Mouse (Mus musculus) limb, embryonic 15.5 days (tissue): ENCODE results near the gene Htra2. TPM values are rescaled to one million over a fixed set of nuclear protein-coding genes. Genes with fewer than 3 reads are reported as not detected.

Experiments
- ATAC-seq: fragments of 200-750 bp; cut with Nextera tagmentation; 2 replicates; pipeline ENCODE4 v1.8.0; 2017; ENCODE audit warnings: low read depth, moderate TSS enrichment; ENCODE audit not compliant: insufficient number of reproducible peaks, low FRiP score, low TSS enrichment
- H3K27ac ChIP-seq: fragments of 300-500 bp; sonication (generic); 2 replicates; pipeline ENCODE4 v1.5.1; 2015; ENCODE audit warnings: moderate library complexity, mild to moderate bottlenecking, inconsistent platforms
- H3K27me3 ChIP-seq: fragments of 300-500 bp; sonication (generic); 2 replicates; pipeline ENCODE4 v1.6.1; 2015; ENCODE audit warnings: inconsistent platforms
- H3K36me3 ChIP-seq: fragments of 300-500 bp; sonication (generic); 2 replicates; pipeline ENCODE4 v1.6.1; 2015; ENCODE audit warnings: inconsistent platforms
- H3K4me1 ChIP-seq: fragments of 300-500 bp; sonication (generic); 2 replicates; pipeline ENCODE4 v1.6.1; 2015; ENCODE audit warnings: inconsistent platforms
- H3K4me2 ChIP-seq: fragments of 300-500 bp; sonication (generic); 2 replicates; pipeline ENCODE4 v1.6.1; 2015; ENCODE audit warnings: mild to moderate bottlenecking, inconsistent platforms
- H3K4me3 ChIP-seq: fragments of 300-500 bp; sonication (generic); 2 replicates; pipeline ENCODE4 v1.5.1; 2015; ENCODE audit warnings: mild to moderate bottlenecking, inconsistent platforms
- H3K9ac ChIP-seq: fragments of 300-500 bp; sonication (generic); 2 replicates; pipeline ENCODE4 v1.6.1; 2015; ENCODE audit warnings: inconsistent platforms
- H3K9me3 ChIP-seq: fragments of 300-500 bp; sonication (generic); 2 replicates; pipeline ENCODE4 v1.6.1; 2016; ENCODE audit warnings: inconsistent platforms
- WGBS: fragments of 180-500 bp; shearing (Covaris S2); methylation state at CpG from one replicate; pipeline ENCODE4 v1.1.7; 2015; 5-methylcytosine and 5-hydroxymethylcytosine counted together
- polyA plus RNA-seq: library from polyadenylated mRNA; unstranded; fragments of >200 nt; fragmentation: Nextera tagmentation; extraction: Ambion mirVana; gene quantifications from 2 replicates; pipeline ENCODE4 v1.2.1, GENCODE M21; 2015

Htra2 gene
- polyA plus RNA-seq, 1 experiment from 2014 or later, result 64.6 TPM

DNA sequence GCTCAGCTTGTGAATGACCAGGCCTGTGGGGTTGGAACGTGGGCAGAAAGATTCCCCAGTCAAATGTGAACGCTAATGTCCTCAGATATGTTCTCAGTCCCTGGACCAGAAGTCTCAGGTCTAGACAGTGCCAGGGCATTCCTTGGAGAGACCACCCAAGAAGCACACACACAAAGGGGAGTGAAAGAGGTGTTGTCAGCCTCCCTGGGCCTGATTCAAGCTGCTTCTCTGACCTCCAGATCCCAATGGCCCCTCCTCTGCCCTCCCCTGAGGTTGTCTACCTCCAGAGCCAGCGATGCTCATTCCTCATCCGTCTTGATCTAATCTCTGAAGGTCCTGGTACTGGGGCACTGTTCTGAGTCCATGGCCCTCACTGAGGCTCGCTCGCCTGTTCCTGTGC lies 11.5 kb downstream of the Htra2 start:
- no peak overlapping the region for H3K27ac ChIP-seq
- peaks cover 4% of the 10 kb centered on the region for H3K4me1 ChIP-seq
- 67% methylated on average over 6 of the region's 6 CpGs for WGBS
- no peaks in the 10 kb centered on the region for H3K9me3 ChIP-seq
- H3K9ac ChIP-seq, result no peak overlapping the region
- no peaks in the 10 kb centered on the region for H3K27me3 ChIP-seq
- no peak; the same call in 1 of the 2 replicates for ATAC-seq
- H3K4me2 ChIP-seq, result no peak overlapping the region
- no peak overlapping the region for H3K4me3 ChIP-seq
- 0 out of 2 replicates have a peak, but pooled peaks cover 3% of the 10 kb centered on the region for H3K36me3 ChIP-seq

DNA sequence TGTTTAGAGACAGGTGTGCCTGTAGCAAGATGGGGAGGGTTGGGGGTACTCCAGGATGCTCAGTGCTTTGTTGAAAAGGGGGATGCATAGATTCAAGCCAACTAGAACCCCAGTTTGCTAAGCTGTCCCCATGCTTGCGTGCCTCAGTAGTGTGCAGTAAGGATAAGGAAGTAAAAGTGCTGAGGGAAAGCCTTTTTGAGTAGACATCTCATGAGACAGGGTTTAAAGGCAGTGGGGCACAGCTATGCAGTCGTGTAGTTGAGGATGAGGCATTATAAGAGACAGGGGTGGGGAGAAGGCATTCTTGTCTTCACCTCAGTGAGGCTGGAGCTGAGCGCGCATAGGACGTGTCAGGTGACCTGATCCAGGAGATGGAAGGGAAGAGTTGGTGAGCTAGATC lies 14.5 kb downstream of the Htra2 start:
- Histone ChIP-seq H3K27me3 (no peaks in the 10 kb centered on the region), H3K9ac (no peak overlapping the region), H3K27ac (no peak overlapping the region), H3K36me3 (0 out of 2 replicates have a peak, but pooled peaks cover 3% of the 10 kb centered on the region), H3K4me2 (no peak overlapping the region), H3K9me3 (no peaks in the 10 kb centered on the region), H3K4me1 (peaks cover 17% of the 10 kb centered on the region), H3K4me3 (no peak overlapping the region)
- ATAC-seq, result no peak
- WGBS, result 75% methylated on average over 5 of the region's 5 CpGs

DNA sequence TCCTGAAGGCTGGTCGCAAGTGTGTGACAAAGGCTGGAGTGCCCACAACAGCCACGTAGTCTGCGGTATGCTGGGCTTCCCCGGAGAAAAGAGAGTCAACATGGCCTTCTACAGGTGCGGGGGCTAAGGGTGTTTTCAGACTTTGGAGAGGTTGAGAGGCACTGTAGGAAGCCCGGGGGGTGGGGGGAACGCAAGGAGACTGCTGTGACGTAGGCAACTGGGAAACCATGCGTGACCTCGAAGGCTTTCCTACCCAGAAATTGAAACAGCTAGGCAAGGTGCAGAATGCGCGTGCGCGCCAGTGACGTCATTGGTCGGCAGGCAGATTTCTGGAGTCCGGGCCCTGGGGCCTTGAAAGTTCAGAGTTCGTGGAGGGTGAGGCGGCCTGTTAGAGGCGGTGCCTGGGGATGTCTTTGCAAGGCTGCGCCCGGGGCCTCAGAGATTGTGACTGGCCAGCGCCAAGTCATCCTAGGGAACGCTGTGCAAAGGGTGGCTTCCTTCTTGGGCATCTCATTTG lies 16.5 kb downstream of the Htra2 start:
- H3K36me3 ChIP-seq, result 0 out of 2 replicates have a peak, but pooled peaks cover 3% of the 10 kb centered on the region
- no peaks in the 10 kb centered on the region for H3K9me3 ChIP-seq
- WGBS, result 9% methylated on average over 24 of the region's 24 CpGs
- H3K9ac ChIP-seq, result no peak overlapping the region
- peak overlapping the region; percentile 54 for H3K4me2 ChIP-seq
- H3K27ac ChIP-seq, result no peak overlapping the region
- no peak for ATAC-seq
- H3K4me1 ChIP-seq, result peaks cover 31% of the 10 kb centered on the region
- peak overlapping the region; percentile 29 for H3K4me3 ChIP-seq
- no peaks in the 10 kb centered on the region for H3K27me3 ChIP-seq

DNA sequence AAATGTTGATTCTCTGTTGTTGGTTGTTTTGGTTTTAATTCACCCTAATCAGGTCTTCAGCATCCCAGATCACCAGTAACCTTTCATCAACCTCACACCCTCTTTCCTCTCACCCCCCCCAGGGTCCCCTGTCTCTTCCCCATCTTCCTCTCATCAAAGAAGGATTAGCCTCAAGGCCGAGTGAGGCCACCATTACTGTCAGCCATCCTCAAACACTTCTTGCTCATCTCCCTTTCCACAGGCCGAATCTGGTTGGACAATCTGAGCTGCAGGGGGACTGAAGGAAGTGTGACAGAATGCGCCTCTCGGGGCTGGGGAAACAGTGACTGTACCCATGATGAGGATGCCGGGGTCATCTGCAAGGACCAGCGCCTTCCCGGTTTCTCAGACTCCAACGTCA lies 17.9 kb downstream of the Htra2 start:
- H3K9me3 ChIP-seq, result no peaks in the 10 kb centered on the region
- no peak overlapping the region for H3K9ac ChIP-seq
- no peaks in the 10 kb centered on the region for H3K27me3 ChIP-seq
- no peak overlapping the region for H3K4me3 ChIP-seq
- H3K4me1 ChIP-seq, result peaks cover 38% of the 10 kb centered on the region
- no peak overlapping the region for H3K27ac ChIP-seq
- no peak for ATAC-seq
- no peak overlapping the region for H3K4me2 ChIP-seq
- H3K36me3 ChIP-seq, result no peaks in the 10 kb centered on the region
- WGBS, result 79% methylated on average over 8 of the region's 8 CpGs

DNA sequence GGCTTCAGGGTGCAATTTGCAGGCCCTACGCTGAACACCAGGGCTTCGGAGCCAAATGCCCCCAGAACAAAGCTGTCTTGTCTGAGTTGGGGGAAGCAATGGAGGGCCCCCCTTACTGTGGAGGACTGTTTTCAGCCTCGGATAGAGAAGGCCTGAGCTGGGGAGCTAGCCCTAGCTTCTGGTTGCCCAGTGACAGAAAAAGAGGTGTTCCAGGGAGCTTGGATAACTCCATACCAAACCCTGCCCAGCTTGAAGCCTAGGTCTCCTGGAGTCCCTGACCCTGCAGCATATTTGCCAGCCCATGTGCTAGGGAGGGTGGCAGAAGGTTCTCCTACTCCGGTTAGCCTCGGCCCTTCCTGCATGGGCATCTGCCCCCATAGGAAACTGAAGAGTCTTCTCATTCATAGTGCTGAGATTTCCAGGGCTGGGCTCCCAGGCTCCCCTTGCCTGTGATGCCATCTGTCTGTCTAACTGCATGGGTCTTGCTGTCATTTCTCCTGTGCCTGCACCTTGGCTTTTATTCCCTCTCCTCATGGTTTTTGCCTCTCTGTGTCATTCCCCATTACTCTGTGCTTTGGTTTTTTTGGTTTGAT lies 20.5 kb downstream of the Htra2 start:
- H3K27ac ChIP-seq, result peak overlapping the region; percentile 81
- H3K9me3 ChIP-seq, result no peaks in the 10 kb centered on the region
- peaks cover 8% of the 10 kb centered on the region for H3K27me3 ChIP-seq
- whole genome bisulfite sequencing, result 37% methylated on average over 5 of the region's 5 CpGs
- peak overlapping the region; percentile 61 for H3K4me3 ChIP-seq
- H3K4me1 ChIP-seq, result peaks cover 58% of the 10 kb centered on the region
- H3K36me3 ChIP-seq, result 0 out of 2 replicates have a peak, but pooled peaks cover 4% of the 10 kb centered on the region
- H3K4me2 ChIP-seq, result peak overlapping the region; percentile 80
- peak overlapping the region; percentile 44 for H3K9ac ChIP-seq
- no peak for ATAC-seq

DNA sequence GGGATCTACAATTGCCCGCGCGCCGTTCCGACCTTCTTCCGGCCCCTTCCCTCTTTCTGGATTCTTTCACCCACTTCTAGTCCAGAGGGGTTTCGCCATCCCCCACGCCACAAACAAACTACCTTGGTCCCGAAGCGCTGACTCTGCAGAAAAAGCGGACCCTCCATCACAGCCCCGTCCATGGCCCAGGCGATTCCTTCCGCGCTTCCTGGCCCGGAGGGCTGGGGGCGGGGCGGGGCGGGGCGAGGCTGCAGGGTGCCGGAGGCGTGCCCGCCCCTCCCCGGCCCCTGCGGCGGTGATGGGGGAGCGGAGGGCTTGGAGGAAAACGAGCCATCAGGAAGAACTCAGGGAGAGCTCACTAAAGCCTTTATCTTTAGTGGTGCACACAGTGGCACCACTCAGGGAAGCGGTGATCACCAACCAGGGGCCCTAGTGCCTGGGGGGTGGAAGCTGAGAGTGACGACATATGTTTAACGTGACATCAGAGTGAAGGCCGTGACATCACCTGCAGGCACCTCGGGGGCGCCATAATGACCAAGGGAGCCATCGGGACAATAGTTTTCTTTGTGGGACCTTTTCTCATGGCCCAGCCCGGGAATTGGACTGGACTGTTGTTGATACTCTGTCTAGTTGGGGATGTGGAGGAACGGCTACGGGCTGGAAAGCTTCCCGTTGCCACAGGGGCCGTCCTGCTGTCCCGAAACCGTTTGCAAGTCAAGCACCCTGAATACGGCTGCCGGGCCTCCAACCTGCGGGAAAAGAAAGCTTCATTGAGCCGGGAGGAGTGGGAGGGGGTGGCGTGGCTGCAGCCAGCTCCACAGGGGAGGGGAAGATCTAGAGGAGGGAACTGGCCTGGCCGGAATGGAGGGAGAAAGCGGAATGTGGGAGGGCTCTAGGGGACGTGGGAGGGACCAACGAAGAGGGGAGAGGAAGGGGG lies 21.6 kb downstream of the Htra2 start, which contains the start of the genes Dok1 and Loxl3:
TSS of gene Dok1 (minus strand) at position 223 of the 937 bp plus-strand sequence.
TSS of gene Loxl3 (plus strand) at position 925 of the 937 bp plus-strand sequence.
- peak; percentile 88 for ATAC-seq
- WGBS, result under 1% methylated on average over 51 of the region's 51 CpGs

DNA sequence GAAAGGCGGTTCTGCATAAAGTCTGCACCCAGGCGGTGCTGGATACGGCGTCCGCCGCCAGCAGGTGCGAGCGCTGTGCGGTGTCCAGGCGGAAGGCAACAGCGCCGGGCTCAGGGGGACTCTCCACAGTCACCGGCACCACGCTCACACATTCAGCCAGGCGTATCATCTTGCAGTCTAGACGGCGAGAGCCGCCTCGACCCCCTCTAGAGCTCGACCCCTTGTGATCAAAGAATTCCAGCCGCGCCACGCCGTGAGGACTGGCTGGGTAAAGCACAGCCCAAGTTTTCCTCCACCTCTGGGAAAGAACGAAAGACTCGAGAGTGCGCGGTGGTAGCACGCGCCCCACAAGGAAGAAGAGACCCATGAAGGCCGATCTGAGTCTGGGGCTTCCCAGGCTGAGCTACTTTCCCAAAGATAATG lies 22.3 kb downstream of the Htra2 start:
- Histone ChIP-seq H3K27me3 (peaks cover 8% of the 10 kb centered on the region), H3K4me3 (peak overlapping the region; percentile 61), H3K9me3 (no peaks in the 10 kb centered on the region), H3K27ac (peak overlapping the region; percentile 93), H3K4me2 (peak overlapping the region; percentile 80), H3K4me1 (peaks cover 61% of the 10 kb centered on the region), H3K36me3 (0 out of 2 replicates have a peak, but pooled peaks cover 4% of the 10 kb centered on the region), H3K9ac (peak overlapping the region; percentile 44)
- under 1% methylated on average over 31 of the region's 31 CpGs for WGBS
- ATAC-seq, result no peak

More for the DNA sequence above, 21.6 kb downstream of the Htra2 start, which contains the start of the genes Dok1 and Loxl3:
- H3K4me1 ChIP-seq, result peaks cover 62% of the 10 kb centered on the region
- H3K36me3 ChIP-seq, result 0 out of 2 replicates have a peak, but pooled peaks cover 4% of the 10 kb centered on the region
- peak within 1 kb of the TSS; percentile 61 for H3K4me3 ChIP-seq
- H3K27ac ChIP-seq, result peak within 1 kb of the TSS; percentile 93
- H3K27me3 ChIP-seq, result peaks cover 8% of the 10 kb centered on the region
- H3K9ac ChIP-seq, result peak within 1 kb of the TSS; percentile 44
- H3K9me3 ChIP-seq, result no peaks in the 10 kb centered on the region
- H3K4me2 ChIP-seq, result peak within 1 kb of the TSS; percentile 80

DNA sequence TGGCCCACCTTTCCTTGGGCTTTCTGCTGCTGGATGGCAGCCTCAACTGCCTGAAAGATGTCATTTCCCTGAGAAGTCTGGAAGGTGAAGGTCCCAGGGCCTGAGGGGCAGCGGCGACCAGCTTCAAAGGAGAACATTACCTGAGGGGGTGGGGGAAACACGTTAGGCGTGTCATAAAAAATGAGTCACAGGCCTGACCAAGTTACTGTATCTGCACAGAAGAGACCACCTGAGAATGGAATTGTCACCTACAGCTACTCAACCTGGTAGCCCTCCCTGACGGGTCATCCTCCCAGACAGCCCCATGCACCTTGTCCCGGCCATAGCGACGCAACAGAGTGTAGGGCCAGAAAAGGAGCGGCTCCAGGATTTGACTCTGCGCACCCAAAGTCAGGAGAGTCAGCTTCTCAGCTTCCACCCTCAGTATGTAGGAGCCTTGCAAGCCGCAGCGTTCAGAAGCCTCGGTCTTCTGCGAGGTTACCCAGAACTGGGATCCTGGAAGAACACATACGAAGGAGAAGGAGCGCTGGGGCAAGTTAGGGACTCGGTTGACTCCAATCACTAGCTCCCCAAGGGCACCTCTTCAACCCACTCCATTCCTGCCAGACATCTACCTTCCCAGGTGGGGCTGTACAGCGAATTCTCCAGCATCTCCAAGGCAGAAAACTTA lies 23.0 kb downstream of the Htra2 start:
- peak overlapping the region; percentile 44; the same call in 1 of the 2 replicates for H3K9ac ChIP-seq
- H3K27me3 ChIP-seq, result peaks cover 8% of the 10 kb centered on the region
- H3K27ac ChIP-seq, result no peak overlapping the region
- ATAC-seq, result no peak
- no peaks in the 10 kb centered on the region for H3K9me3 ChIP-seq
- H3K4me1 ChIP-seq, result peaks cover 64% of the 10 kb centered on the region
- 0 out of 2 replicates have a peak, but pooled peaks cover 4% of the 10 kb centered on the region for H3K36me3 ChIP-seq
- 26% methylated on average over 18 of the region's 18 CpGs for WGBS
- H3K4me3 ChIP-seq, result peak overlapping the region; percentile 61
- H3K4me2 ChIP-seq, result peak overlapping the region; percentile 80

DNA sequence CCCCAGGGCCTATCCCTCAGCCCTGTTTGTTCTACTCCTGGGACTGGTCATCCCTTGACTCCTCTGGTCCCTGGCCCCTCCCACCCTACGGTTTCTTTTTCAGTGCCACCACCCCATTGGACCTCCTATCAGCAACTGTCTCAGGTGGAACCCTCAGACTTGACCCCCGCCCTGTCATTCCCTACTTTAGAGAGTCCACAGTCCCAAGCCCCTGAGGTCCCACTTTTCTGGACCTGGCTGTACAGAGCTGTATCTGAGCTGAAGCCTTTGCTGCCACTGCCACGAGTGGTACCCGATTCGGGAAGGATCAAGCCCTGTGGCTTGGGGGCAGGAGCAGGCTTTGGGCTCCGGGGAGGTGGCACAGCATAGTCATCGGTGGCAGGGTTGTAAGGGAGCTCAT lies 24.0 kb downstream of the Htra2 start:
- H3K9ac ChIP-seq, result no peak overlapping the region
- H3K9me3 ChIP-seq, result no peaks in the 10 kb centered on the region
- peaks cover 8% of the 10 kb centered on the region for H3K27me3 ChIP-seq
- 0 out of 2 replicates have a peak, but pooled peaks cover 4% of the 10 kb centered on the region for H3K36me3 ChIP-seq
- H3K4me3 ChIP-seq, result no peak overlapping the region
- H3K4me1 ChIP-seq, result peaks cover 61% of the 10 kb centered on the region
- H3K27ac ChIP-seq, result no peak overlapping the region
- H3K4me2 ChIP-seq, result no peak overlapping the region
- WGBS, result 69% methylated on average over 7 of the region's 7 CpGs
- ATAC-seq, result no peak

DNA sequence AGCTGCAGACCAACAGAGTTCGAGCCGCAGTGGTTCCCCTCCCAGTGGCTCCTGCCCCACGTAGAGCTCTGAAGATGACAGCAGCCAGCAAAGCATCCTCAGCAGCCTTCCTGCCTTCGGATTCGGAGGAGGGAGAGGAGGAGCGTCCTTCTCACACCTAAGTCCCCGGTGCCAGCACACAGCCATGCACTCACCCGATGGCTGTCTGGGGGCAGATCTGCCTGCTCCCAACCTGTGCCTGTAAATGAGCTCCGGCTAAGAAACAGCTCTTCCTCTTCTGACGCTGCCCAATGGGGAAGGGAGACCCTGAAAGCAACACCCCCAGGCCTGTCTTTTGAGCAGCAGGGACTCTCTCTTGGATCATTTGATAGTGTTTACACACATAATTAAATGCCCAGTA lies 25.3 kb downstream of the Htra2 start:
- H3K4me1 ChIP-seq, result peaks cover 51% of the 10 kb centered on the region
- peaks cover 8% of the 10 kb centered on the region for H3K27me3 ChIP-seq
- H3K27ac ChIP-seq, result no peak overlapping the region
- H3K9ac ChIP-seq, result no peak overlapping the region
- no peaks in the 10 kb centered on the region for H3K9me3 ChIP-seq
- H3K4me2 ChIP-seq, result no peak overlapping the region
- no peak for ATAC-seq
- WGBS, result 32% methylated on average over 10 of the region's 10 CpGs
- no peak overlapping the region for H3K4me3 ChIP-seq
- H3K36me3 ChIP-seq, result 0 out of 2 replicates have a peak, but pooled peaks cover 4% of the 10 kb centered on the region

DNA sequence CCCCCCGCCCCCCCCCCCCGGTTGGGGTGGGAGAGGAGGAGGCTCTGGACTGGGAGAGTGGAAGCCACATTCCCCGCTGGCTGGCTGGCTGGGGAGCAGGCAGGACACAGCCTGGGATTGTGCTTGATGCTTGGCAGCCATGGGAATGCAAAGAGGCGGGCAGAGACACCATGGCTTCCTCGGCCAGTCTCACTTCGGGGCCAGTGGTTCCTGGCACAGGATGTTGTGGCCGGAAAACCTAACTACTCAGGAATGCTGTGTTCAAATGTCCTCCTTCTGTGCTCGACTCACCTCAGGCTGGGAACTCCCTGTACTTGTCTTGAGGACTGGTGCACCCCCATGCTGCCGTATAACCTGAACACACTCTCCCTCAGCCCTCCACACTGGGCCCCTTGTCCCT lies 27.4 kb downstream of the Htra2 start:
- WGBS, result 38% methylated on average over 7 of the region's 9 CpGs

More for the DNA sequence above, 27.4 kb downstream of the Htra2 start:
- no peak overlapping the region for H3K4me3 ChIP-seq
- H3K9ac ChIP-seq, result no peak overlapping the region
- peaks cover 8% of the 10 kb centered on the region for H3K27me3 ChIP-seq
- no peak overlapping the region for H3K4me2 ChIP-seq
- H3K36me3 ChIP-seq, result 0 out of 2 replicates have a peak, but pooled peaks cover 4% of the 10 kb centered on the region
- H3K9me3 ChIP-seq, result no peaks in the 10 kb centered on the region
- H3K4me1 ChIP-seq, result peaks cover 41% of the 10 kb centered on the region
- H3K27ac ChIP-seq, result peak overlapping the region; percentile 59; the same call in 1 of the 2 replicates
- ATAC-seq, result peak; percentile 68
